Mouse (Mus musculus) brain, adult 2 months (tissue): ENCODE data around the gene Rnf150.

ENCODE experiments used
- DNase-seq: peaks from one replicate; pipeline ENCODE4 v3.0.0; 2011; ENCODE audit warnings: low read depth, low spot score

The Rnf150 gene

GRCm38 (mm10) chr8:82889062-82889720 lies 26.0 kb downstream of the Rnf150 start:
- DNase-seq = no peak

GRCm38 (mm10) chr8:82895091-82895490 lies 31.9 kb downstream of the Rnf150 start:
- DNase-seq = no peak

DNA sequence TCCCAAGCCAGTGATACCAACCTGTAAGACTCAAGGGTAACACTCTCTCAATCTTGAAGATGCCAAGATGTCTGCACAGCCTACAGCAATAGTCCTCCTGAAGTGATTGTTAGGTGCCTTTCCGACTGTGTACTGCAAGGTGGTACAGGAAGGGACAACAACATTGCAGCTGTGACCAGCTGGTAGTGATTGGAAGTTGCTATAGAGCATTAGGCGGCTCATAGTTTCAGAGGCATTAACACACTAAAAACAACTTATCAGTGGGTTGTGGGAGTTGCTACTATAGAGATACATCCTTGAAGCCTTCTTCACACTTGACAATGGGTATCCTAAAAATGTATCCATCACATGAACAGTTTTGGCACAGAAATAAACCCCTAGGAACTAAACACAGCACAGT lies 33.6 kb downstream of the Rnf150 start:
- DNase-seq = no peak

DNA sequence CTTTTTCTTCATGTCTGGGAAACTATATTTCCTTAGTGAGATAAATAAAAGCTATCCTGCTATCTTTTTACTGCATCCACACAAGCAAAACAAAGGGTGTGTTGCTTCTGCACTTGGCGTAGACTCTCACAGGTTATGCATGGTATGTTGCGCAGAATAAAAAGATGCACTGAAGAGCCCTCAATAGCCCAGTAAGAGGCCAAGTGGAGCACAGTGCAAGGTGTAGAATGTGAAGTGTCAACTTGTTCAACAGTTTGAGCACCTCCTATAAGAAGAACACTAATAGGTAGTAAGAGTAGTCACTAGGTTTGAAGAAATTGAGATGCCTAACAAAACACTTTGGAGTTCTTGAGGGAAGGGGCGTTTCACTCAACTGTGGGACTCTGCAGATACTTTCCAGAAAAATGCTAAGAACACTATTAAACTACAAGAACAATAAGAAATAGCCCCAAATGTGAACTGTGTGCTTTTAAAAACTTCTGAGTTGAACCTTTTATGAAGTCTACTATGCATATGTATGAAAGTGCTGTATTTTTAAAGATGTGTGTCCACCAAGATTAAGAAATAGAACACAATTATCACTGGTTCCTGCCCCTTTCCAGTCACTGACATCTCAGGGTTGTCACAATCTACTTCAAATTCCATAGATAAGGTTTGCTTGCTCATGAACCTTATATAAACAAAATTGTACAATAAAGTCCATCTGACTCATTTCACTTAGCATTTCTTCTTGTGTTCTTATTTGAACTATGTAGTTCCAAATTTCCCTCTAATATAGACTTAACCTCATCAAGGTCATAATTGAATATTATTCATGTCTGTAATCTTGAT lies 34.7 kb downstream of the Rnf150 start:
- no peak for DNase-seq

DNA sequence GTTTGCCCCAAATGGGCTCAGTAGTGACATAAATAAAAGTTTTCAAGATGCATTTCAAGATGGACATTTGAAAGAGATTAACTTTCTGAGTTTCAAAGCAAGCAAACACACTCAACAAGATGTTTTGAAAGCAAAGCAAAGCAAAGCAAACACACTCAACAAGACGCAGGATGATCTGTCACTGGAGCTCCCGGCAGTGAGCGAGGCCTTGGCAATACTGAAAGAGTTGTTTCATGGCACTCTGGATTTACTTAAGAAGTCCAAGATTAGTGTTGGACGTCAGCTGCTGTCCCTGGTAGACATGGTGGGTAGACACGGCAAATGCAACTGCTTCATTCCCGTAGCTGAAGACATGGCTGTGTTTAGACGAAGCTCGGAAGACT lies 35.3 kb downstream of the Rnf150 start:
- DNase-seq = no peak

DNA sequence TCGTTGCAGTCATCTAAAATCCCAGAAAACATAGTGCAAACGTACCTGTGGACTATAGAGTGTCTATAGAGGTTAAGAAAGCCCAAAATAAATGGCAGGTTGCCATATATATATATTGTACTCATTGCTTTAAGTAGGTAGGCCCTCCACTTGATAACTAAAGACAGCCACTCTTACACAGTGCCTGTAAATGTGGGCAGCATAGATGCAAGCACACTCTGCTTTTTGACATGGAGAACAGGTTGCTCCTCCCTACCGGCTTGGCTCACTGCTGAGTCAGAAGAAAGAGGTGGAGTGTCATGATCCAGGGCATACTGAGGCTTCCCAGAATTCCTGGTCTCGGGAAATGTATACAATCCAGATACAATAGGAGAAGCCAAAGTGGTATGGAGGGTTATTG lies 37.8 kb downstream of the Rnf150 start:
- DNase-seq = no peak

- DNase-seq = peak; percentile 34
Measured at GRCm38 (mm10) chr8:82901549-82902138, 38.5 kb downstream of the Rnf150 start.

GRCm38 (mm10) chr8:82903497-82903896 lies 40.3 kb downstream of the Rnf150 start:
- DNase-seq = no peak

DNA sequence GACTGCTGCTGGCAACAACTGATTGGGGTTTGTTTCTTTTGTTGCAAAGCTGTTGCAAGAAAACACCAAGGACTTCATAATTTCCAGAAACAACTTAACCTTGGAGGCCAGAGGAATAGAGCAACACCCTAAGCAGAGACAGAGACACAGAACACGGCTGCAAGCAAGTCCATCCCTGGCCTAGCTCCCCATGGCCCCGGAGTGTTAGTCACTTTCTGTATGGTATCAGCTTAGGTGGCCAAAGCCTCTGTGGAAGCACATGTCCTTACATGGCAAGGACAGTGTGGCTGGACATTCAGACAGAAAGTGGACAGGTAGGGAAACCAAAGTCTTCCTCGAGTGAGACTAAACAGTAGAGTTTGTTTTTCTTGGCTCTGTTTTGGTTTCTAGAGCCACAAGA lies 44.1 kb downstream of the Rnf150 start:
- DNase-seq = no peak

- DNase-seq = no peak
Measured at GRCm38 (mm10) chr8:82911436-82911835, 48.3 kb downstream of the Rnf150 start.

- no peak for DNase-seq
Measured at GRCm38 (mm10) chr8:82912282-82912681, 49.1 kb downstream of the Rnf150 start.

GRCm38 (mm10) chr8:82914543-82914942 lies 51.4 kb downstream of the Rnf150 start:
- DNase-seq = no peak

GRCm38 (mm10) chr8:82916851-82917539 lies 53.8 kb downstream of the Rnf150 start:
- no peak for DNase-seq

- no peak for DNase-seq
Measured at GRCm38 (mm10) chr8:82917540-82918316, 54.6 kb downstream of the Rnf150 start.

DNA sequence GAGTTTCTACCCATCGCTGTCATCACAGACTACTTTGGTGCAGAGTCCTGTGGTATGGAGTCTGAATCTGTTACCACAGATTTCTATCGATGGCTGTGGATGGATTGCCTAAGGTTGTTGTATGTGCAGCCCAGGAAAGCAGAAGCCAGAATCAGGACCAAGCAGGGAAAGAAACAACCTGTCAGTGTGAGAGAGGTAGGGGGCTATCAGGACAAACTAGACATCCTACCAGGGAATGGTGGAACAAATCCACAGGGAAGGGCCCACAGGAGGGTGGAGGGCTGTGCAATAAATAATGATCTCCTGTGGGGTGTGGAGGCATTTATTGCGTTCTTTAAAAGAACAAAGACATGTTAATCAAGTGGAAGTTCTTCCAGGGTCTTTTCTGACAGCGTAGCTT lies 56.5 kb downstream of the Rnf150 start:
- DNase-seq = no peak

- DNase-seq = no peak
Measured at GRCm38 (mm10) chr8:82920124-82920523, 57.0 kb downstream of the Rnf150 start.

- DNase-seq = peak; percentile 27
Measured at GRCm38 (mm10) chr8:82925286-82925685, 62.1 kb downstream of the Rnf150 start.

DNA sequence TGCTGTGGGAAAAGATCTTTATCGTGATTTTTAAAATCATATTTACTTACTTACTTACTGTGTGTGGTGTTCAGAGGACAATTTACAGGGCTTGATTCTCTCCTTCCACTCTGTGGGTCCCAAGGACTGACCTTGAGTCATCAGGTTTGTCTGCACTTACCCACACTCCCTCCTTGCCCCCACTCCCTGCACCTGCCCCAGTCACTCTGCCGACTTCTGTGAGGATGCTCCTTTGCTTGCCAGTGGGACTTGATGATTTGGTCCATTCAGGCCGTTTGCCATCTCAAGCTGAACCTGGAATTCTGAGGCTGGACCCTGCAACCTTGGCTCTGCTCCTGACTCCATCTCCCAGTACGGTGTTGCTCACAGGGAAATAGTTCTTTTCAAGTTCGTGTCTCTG lies 63.4 kb downstream of the Rnf150 start:
- no peak for DNase-seq

DNA sequence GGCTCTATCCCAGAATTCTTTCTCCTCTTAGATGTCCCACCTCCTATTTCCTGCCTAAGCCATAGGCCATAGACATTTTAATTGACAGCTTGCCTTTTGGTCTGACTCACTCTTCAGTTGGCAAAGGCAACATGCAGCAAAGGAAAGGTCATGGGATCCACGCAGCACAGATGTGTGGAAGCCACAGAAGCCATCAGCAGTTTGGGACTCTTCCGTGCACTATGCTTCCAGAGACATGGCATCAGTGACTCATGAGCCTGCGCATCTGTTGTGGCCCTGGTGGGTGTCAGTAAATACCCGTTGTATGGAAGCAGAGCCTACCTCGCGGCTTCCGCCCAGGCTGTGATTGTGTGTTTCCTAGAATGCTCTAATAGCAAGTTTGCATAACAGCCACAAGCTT lies 68.4 kb downstream of the Rnf150 start:
- peak; percentile 81 for DNase-seq

DNA sequence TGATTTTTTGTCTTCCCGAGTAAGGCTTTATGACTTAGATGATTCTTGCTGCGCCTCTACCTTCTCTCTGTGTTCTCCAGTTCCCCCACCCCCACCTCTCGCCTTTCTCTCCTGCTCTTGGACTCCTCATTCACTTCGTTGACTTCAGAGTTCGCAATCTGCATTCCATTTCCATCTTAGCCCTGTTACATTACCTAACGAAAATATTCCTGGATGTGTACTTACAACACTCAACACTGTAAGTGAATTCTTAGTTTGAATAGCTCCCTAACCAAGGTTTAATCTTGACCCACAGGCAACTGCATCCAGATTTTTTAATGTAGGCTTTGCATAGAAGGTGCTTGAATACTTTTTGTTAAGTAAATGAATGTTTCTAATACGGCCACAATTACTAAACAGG lies 73.0 kb downstream of the Rnf150 start:
- DNase-seq = no peak

DNA sequence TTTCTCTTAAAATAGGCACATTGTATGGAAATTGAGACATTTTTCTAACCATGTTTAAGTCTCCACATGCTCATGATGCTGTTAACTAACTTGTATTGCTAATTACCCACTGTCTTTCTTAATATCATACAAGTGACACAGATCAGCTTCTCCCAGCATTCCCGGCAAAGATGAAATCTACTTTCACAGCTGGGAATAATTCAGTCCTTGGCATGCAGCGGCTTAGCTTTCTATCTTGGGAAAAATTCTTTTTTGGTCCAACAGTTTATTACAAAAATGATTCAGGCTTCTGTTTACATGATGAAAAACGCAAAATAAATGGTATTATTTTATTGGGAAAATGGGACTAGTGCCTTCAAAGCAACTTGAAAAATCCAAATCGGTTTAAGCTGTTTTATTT lies 73.7 kb downstream of the Rnf150 start:
- peak; percentile 31 for DNase-seq
